Mouse (Mus musculus) forebrain, embryonic 16.5 days (tissue): Measurements from ENCODE around the gene Itih5. TPM values are rescaled to one million over a fixed set of nuclear protein-coding genes. Genes with fewer than 3 reads are reported as not detected.

Source experiments
- ATAC-seq: fragments of 200-750 bp; cut with Nextera tagmentation; 2 replicates; pipeline ENCODE4 v1.8.0; 2017; ENCODE audit warnings: mild to moderate bottlenecking, moderate library complexity
- H3K27ac ChIP-seq: fragments of 300-500 bp; sonication (generic); 2 replicates; pipeline ENCODE4 v1.5.1; 2014; ENCODE audit warnings: low read length, control low read depth
- H3K27me3 ChIP-seq: fragments of 300-500 bp; sonication (generic); replicated peaks from 2 replicates; pipeline ENCODE4 v1.6.1; 2014; ENCODE audit warnings: low read length; ENCODE audit not compliant: control insufficient read depth, insufficient read depth
- H3K36me3 ChIP-seq: fragments of 300-500 bp; sonication (generic); 2 replicates; pipeline ENCODE4 v1.6.1; 2014; ENCODE audit not compliant: control insufficient read depth, insufficient read depth
- H3K4me1 ChIP-seq: fragments of 300-500 bp; sonication (generic); replicated peaks from 2 replicates; pipeline ENCODE4 v1.6.1; 2014; ENCODE audit warnings: low read length; ENCODE audit not compliant: control insufficient read depth, insufficient read depth
- H3K4me2 ChIP-seq: fragments of 300-500 bp; sonication (generic); 2 replicates; pipeline ENCODE4 v1.6.1; 2014; ENCODE audit warnings: mild to moderate bottlenecking, low read length, control low read depth
- H3K4me3 ChIP-seq: fragments of 300-500 bp; sonication (generic); replicated peaks from 2 replicates; pipeline ENCODE4 v1.5.1; 2014; ENCODE audit warnings: mild to moderate bottlenecking, low read length, control low read depth
- H3K9ac ChIP-seq: fragments of 300-500 bp; sonication (generic); replicated peaks from 2 replicates; pipeline ENCODE4 v1.6.1; 2014; ENCODE audit warnings: low read depth, low read length, control low read depth
- H3K9me3 ChIP-seq: fragments of 300-500 bp; sonication (generic); 2 replicates; pipeline ENCODE4 v1.6.1; 2016; ENCODE audit warnings: low read length; ENCODE audit not compliant: control insufficient read depth
- WGBS: fragments of 180-500 bp; shearing (Covaris S2); extraction: QIAGEN DNeasy Blood & Tissue Kit; methylation state at CpG from one replicate; pipeline ENCODE4 v1.1.7; 2014; 5-methylcytosine and 5-hydroxymethylcytosine counted together
- polyA plus RNA-seq: library from polyadenylated mRNA; unstranded; fragments of >200 nt; fragmentation: Nextera tagmentation; extraction: Ambion mirVana; gene quantifications from 2 replicates; pipeline ENCODE4 v1.2.1, GENCODE M21; 2015

The Itih5 gene
- polyA plus RNA-seq, 1 experiment from 2014 or later: 3.7 TPM

GRCm38 (mm10) chr2:10288881-10289280 lies 135.5 kb downstream of the Itih5 start:
- peak; percentile 34; the same call in 1 of the 2 replicates for ATAC-seq
- 0% methylated on average over 1 of the region's 1 CpGs for WGBS

GRCm38 (mm10) chr2:10290115-10290514 lies 136.7 kb downstream of the Itih5 start:
- no peak overlapping the region for H3K4me3 ChIP-seq
- no peak overlapping the region for H3K9ac ChIP-seq
- no peaks in the 10 kb centered on the region for H3K9me3 ChIP-seq
- no peaks in the 10 kb centered on the region for H3K4me1 ChIP-seq
- peaks cover 5% of the 10 kb centered on the region; the same call in 1 of the 2 replicates for H3K27me3 ChIP-seq
- no peaks in the 10 kb centered on the region for H3K36me3 ChIP-seq
- WGBS: 84% methylated on average over 7 of the region's 7 CpGs
- no peak for ATAC-seq
- H3K27ac ChIP-seq: no peak overlapping the region
- no peak overlapping the region for H3K4me2 ChIP-seq

More at GRCm38 (mm10) chr2:10288881-10289280, 135.5 kb downstream of the Itih5 start:
- Histone ChIP-seq H3K4me3 (no peak overlapping the region), H3K27me3 (peaks cover 4% of the 10 kb centered on the region; the same call in 1 of the 2 replicates), H3K9me3 (no peaks in the 10 kb centered on the region), H3K9ac (no peak overlapping the region), H3K36me3 (no peaks in the 10 kb centered on the region), H3K4me1 (no peaks in the 10 kb centered on the region), H3K4me2 (no peak overlapping the region), H3K27ac (no peak overlapping the region)

- no peak for ATAC-seq
- H3K36me3 ChIP-seq: no peaks in the 10 kb centered on the region
- H3K9ac ChIP-seq: no peak overlapping the region
- no peak overlapping the region for H3K27ac ChIP-seq
- H3K27me3 ChIP-seq: peaks cover 4% of the 10 kb centered on the region; the same call in 1 of the 2 replicates
- no peaks in the 10 kb centered on the region for H3K4me1 ChIP-seq
- H3K4me2 ChIP-seq: no peak overlapping the region
- H3K4me3 ChIP-seq: no peak overlapping the region
- 21% methylated on average over 10 of the region's 10 CpGs for WGBS
- no peaks in the 10 kb centered on the region for H3K9me3 ChIP-seq
These were observed 140.3 kb downstream of the Itih5 start for GRCm38 (mm10) chr2:10293556-10294206.

GRCm38 (mm10) chr2:10295908-10296307 lies 142.5 kb downstream of the Itih5 start:
- H3K4me2 ChIP-seq: no peak overlapping the region
- 15% methylated on average over 11 of the region's 11 CpGs for WGBS
- no peak overlapping the region for H3K27ac ChIP-seq
- H3K9me3 ChIP-seq: no peaks in the 10 kb centered on the region
- no peak overlapping the region for H3K4me3 ChIP-seq
- peaks cover 3% of the 10 kb centered on the region for H3K4me1 ChIP-seq
- ATAC-seq: no peak
- peaks cover 4% of the 10 kb centered on the region; the same call in 1 of the 2 replicates for H3K27me3 ChIP-seq
- H3K36me3 ChIP-seq: no peaks in the 10 kb centered on the region
- H3K9ac ChIP-seq: no peak overlapping the region

- Histone ChIP-seq H3K36me3 (no peaks in the 10 kb centered on the region), H3K9me3 (no peaks in the 10 kb centered on the region), H3K27me3 (peaks cover 2% of the 10 kb centered on the region; the same call in 1 of the 2 replicates), H3K9ac (no peak overlapping the region), H3K4me2 (no peak overlapping the region), H3K27ac (no peak overlapping the region), H3K4me1 (peaks cover 4% of the 10 kb centered on the region), H3K4me3 (no peak overlapping the region)
- ATAC-seq: no peak
- 52% methylated on average over 7 of the region's 7 CpGs for WGBS
These were observed 146.9 kb downstream of the Itih5 start for GRCm38 (mm10) chr2:10300244-10300643.

- H3K4me2 ChIP-seq: peak overlapping the region; percentile 34
- no peak overlapping the region for H3K9ac ChIP-seq
- ATAC-seq: 0 out of 2 replicates have a peak, but pooled peaks have one; percentile 43
- H3K9me3 ChIP-seq: no peaks in the 10 kb centered on the region
- WGBS: 22% methylated on average over 10 of the region's 10 CpGs
- peak overlapping the region; percentile 14; the same call in 1 of the 2 replicates for H3K4me3 ChIP-seq
- no peak overlapping the region for H3K27ac ChIP-seq
- no peaks in the 10 kb centered on the region for H3K27me3 ChIP-seq
- no peaks in the 10 kb centered on the region for H3K36me3 ChIP-seq
- H3K4me1 ChIP-seq: peaks cover 4% of the 10 kb centered on the region
These were observed 147.4 kb downstream of the Itih5 start for GRCm38 (mm10) chr2:10300771-10301170.

- H3K4me1 ChIP-seq: peaks cover 4% of the 10 kb centered on the region
- no peak overlapping the region for H3K9ac ChIP-seq
- H3K36me3 ChIP-seq: no peaks in the 10 kb centered on the region
- no peak for ATAC-seq
- no peak overlapping the region for H3K4me2 ChIP-seq
- WGBS: 87% methylated on average over 2 of the region's 3 CpGs
- no peak overlapping the region for H3K27ac ChIP-seq
- H3K9me3 ChIP-seq: no peaks in the 10 kb centered on the region
- H3K27me3 ChIP-seq: no peaks in the 10 kb centered on the region
- no peak overlapping the region for H3K4me3 ChIP-seq
These were observed 148.0 kb downstream of the Itih5 start for GRCm38 (mm10) chr2:10301391-10301790.

GRCm38 (mm10) chr2:10301997-10302396 lies 148.6 kb downstream of the Itih5 start:
- H3K27ac ChIP-seq: no peak overlapping the region
- no peak overlapping the region for H3K9ac ChIP-seq
- WGBS: 94% methylated on average over 9 of the region's 9 CpGs
- H3K9me3 ChIP-seq: no peaks in the 10 kb centered on the region
- no peaks in the 10 kb centered on the region for H3K36me3 ChIP-seq
- no peaks in the 10 kb centered on the region for H3K27me3 ChIP-seq
- H3K4me2 ChIP-seq: no peak overlapping the region
- no peak overlapping the region for H3K4me3 ChIP-seq
- no peak for ATAC-seq
- H3K4me1 ChIP-seq: peaks cover 4% of the 10 kb centered on the region

GRCm38 (mm10) chr2:10304911-10305310 lies 151.5 kb downstream of the Itih5 start:
- WGBS: 69% methylated on average over 3 of the region's 3 CpGs

More at GRCm38 (mm10) chr2:10304911-10305310, 151.5 kb downstream of the Itih5 start:
- Histone ChIP-seq H3K27ac (no peak overlapping the region), H3K9ac (no peak overlapping the region), H3K4me1 (peaks cover 4% of the 10 kb centered on the region), H3K36me3 (no peaks in the 10 kb centered on the region), H3K27me3 (no peaks in the 10 kb centered on the region), H3K9me3 (no peaks in the 10 kb centered on the region), H3K4me3 (no peak overlapping the region), H3K4me2 (no peak overlapping the region)
- no peak for ATAC-seq
